Mouse (Mus musculus): ENCODE measurements around the gene Exoc8. TPM values are rescaled to one million over a fixed set of nuclear protein-coding genes. Genes with fewer than 3 reads are reported as not detected.

The Exoc8 gene
- total and polyA plus RNA-seq, 3 experiments: 6.8 to 20.2 (median 18.8) TPM

GRCm38 (mm10) chr8:124845131-124845530, 52.4 kb downstream of the Exoc8 start:
- TF ChIP-seq CTCF (IDR thresholded peaks at IDR 0.05) (no peak), EP300 (IDR thresholded peaks at IDR 0.05; ENCODE audit: insufficient read depth, low read depth, low read length) (no peak), POLR2A (IDR thresholded peaks at IDR 0.05; ENCODE audit: insufficient read depth, low read depth, low read length) (no peak)
- peaks cover 1% of the 10 kb centered on the region; the same call in 1 of the 2 replicates for H3K4me1 ChIP-seq (ENCODE audit: control insufficient read depth, insufficient read depth, low read length)
- no peak overlapping the region; the same call in 1 of the 2 replicates for H3K27ac ChIP-seq
- no peak overlapping the region for H3K9ac ChIP-seq (ENCODE audit: low read depth, low read length)
- intact Hi-C loops (cut with DNase I): no loop called here
- no peak for DNase-seq
- WGBS: 61% methylated on average over 3 of the region's 3 CpGs
- no peaks in the 10 kb centered on the region for H3K79me2 ChIP-seq (replicated peaks; ENCODE audit: control insufficient read depth, insufficient read depth, low read length)
- no peak overlapping the region for H3K4me3 ChIP-seq
- H3K27me3 ChIP-seq (ENCODE audit: control insufficient read depth, insufficient read depth, low read length): no peaks in the 10 kb centered on the region
- peaks cover 4% of the 10 kb centered on the region for H3K36me3 ChIP-seq (ENCODE audit: control insufficient read depth, insufficient read depth, low read length)

Other genes with a start within 250 kb of the Exoc8 start
- 10 to 100 TPM; 54.4 to 61.8 TPM for gene 2310022B05Rik, start 234.3 kb downstream of the Exoc8 start, total RNA-seq (2021)
- gene 2310022B05Rik, start 234.3 kb downstream of the Exoc8 start, polyA plus RNA-seq (2012; rRNA removed): 64.3 and 65.1 TPM in 2 replicates
- gene Ttc13, start 175.7 kb downstream of the Exoc8 start, total RNA-seq (2021): 10 to 100 TPM; 14.7 to 15.1 TPM
- 8.1 and 13.1 TPM in 2 replicates for gene Ttc13, start 175.7 kb downstream of the Exoc8 start, polyA plus RNA-seq (2012; rRNA removed)
- gene Arv1, start 175.6 kb downstream of the Exoc8 start, total RNA-seq (2021): 1 to 10 TPM; 3.1 to 4.2 TPM
- gene Arv1, start 175.6 kb downstream of the Exoc8 start, polyA plus RNA-seq (2012; rRNA removed): 8.6 and 9.5 TPM in 2 replicates
- gene Fam89a, start 145.9 kb downstream of the Exoc8 start, total RNA-seq (2021): 1 to 10 TPM; 1.6 to 2.1 TPM
- 1.8 and 3.2 TPM in 2 replicates for gene Fam89a, start 145.9 kb downstream of the Exoc8 start, polyA plus RNA-seq (2012; rRNA removed)
- under 1 TPM; 0.43 to 0.47 TPM for gene Trim67, start 104.6 kb downstream of the Exoc8 start, total RNA-seq (2021)
- gene Trim67, start 104.6 kb downstream of the Exoc8 start, polyA plus RNA-seq (2012; rRNA removed): 1.3 and 2.0 TPM in 2 replicates
- 100 to 1,000 TPM; 169 to 189 TPM for gene Gnpat, start 34.7 kb downstream of the Exoc8 start, total RNA-seq (2021)
- gene Gnpat, start 34.7 kb downstream of the Exoc8 start, polyA plus RNA-seq (2012; rRNA removed): 199 and 263 TPM in 2 replicates
- 10 to 100 TPM; 47.3 to 51.7 TPM for gene 2810004N23Rik, start 34.6 kb downstream of the Exoc8 start, total RNA-seq (2021)
- 28.9 and 46.7 TPM in 2 replicates for gene 2810004N23Rik, start 34.6 kb downstream of the Exoc8 start, polyA plus RNA-seq (2012; rRNA removed)
- gene Sprtn, start 181 bp upstream of the Exoc8 start, total RNA-seq (2021): 10 to 100 TPM; 10.3 TPM
- gene Sprtn, start 181 bp upstream of the Exoc8 start, polyA plus RNA-seq (2012; rRNA removed): 8.3 and 13.7 TPM in 2 replicates
- 100 to 1,000 TPM; 331 to 374 TPM for gene Egln1, start 51.6 kb upstream of the Exoc8 start, total RNA-seq (2021)
- gene Egln1, start 51.6 kb upstream of the Exoc8 start, polyA plus RNA-seq (2012; rRNA removed): 146 and 227 TPM in 2 replicates
- gene Tsnax, start 115.3 kb upstream of the Exoc8 start, total RNA-seq (2021): 10 to 100 TPM; 66.3 to 73.1 TPM
- 43.2 and 78.8 TPM in 2 replicates for gene Tsnax, start 115.3 kb upstream of the Exoc8 start, polyA plus RNA-seq (2012; rRNA removed)
- gene Disc1, start 156.5 kb upstream of the Exoc8 start, total RNA-seq (2021): 1 to 10 TPM; 2.2 to 2.3 TPM
- gene Disc1, start 156.5 kb upstream of the Exoc8 start, polyA plus RNA-seq (2012; rRNA removed): 1.1 and 1.3 TPM in 2 replicates